19 mouse cellular contexts compared by ENCODE assay signal in the genomic region with DNA sequence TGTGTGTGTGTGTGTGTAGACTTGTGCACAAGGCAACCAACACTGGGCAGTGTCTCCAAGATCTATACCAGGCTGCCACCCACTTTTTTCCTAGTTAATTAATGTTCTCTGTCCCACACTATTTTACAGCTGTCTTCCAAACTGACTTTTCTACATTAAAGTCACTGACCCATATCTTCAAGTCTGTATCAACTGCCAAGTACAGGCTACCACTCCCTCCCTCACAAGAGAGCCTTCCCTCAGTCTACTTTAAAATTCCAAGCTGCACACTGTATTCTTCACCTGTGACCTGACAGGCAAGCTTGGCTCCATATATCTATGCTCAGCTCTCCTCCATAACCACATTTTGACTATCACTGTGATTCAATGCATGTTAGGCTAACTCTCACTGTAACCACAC.
"Had no signal": no experiment of that assay in that cellular context is flagged by ENCODE, and none has a peak within 500 bp of the region (broad histone marks: within the 10 kb centered on the region; RNA-seq: fewer than 3 reads in every experiment).

No protein-coding gene starts in this region.

- H3K4me1 ChIP-seq: midbrain, embryonic 10.5 days; midbrain, embryonic 12.5 days; neural tube, embryonic 13.5 days; neural tube, embryonic 15.5 days had no signal

- H3K9ac ChIP-seq: lung, embryonic 14.5 days; midbrain, embryonic 12.5 days; neural tube, embryonic 13.5 days; neural tube, embryonic 15.5 days had no signal

- H3K9me3 ChIP-seq: midbrain, embryonic 10.5 days; midbrain, embryonic 12.5 days; neural tube, embryonic 13.5 days; neural tube, embryonic 15.5 days had no signal

- DNase-seq: lung, adult 18-20 months; lung, embryonic 14.5 days; lung, postnatal 10 days; lung, postnatal 4 days; midbrain, embryonic 14.5 days; retina, postnatal 1 day; right cerebral cortex, adult 18-20 months; right cerebral cortex, postnatal 25 days; right cerebral cortex, postnatal 4 days; spleen, adult 18-20 months; thymus, adult 18-20 months; thymus, postnatal 14 days; thymus, postnatal 36 days had no signal

- H3K4me3 ChIP-seq: midbrain, embryonic 10.5 days; midbrain, embryonic 12.5 days; myocyte; neural tube, embryonic 13.5 days; neural tube, embryonic 15.5 days had no signal

- H3K4me2 ChIP-seq: lung, embryonic 14.5 days; midbrain, embryonic 12.5 days; neural tube, embryonic 13.5 days; neural tube, embryonic 15.5 days had no signal

- H3K27me3 ChIP-seq: midbrain, embryonic 12.5 days; neural tube, embryonic 13.5 days; neural tube, embryonic 15.5 days had no signal

- H3K27ac ChIP-seq: midbrain, embryonic 10.5 days; midbrain, embryonic 12.5 days; neural tube, embryonic 13.5 days; neural tube, embryonic 15.5 days had no signal

- ATAC-seq: midbrain, embryonic 16.5 days had no signal
